Mouse (Mus musculus) brain, embryonic 14.5 days (tissue): ENCODE measurements around the gene Gm20777. TPM values are rescaled to one million over a fixed set of nuclear protein-coding genes. Genes with fewer than 3 reads are reported as not detected.
"Not testable (repeated sequence)": the region's sequence is repeated elsewhere in the genome, so short reads cannot be mapped to it uniquely, and the experiment has no call there.

ENCODE experiments used
- DNase-seq: peaks from one replicate; pipeline ENCODE4 v3.0.0-alpha.2; 2011; ENCODE audit warnings: low read depth
- polyA plus RNA-seq: library from polyadenylated mRNA; depleted of rRNA; stranded (reverse); fragments of >200 nt; gene quantifications from 2 replicates; pipeline ENCODE4 v1.2.3, GENCODE M21; 2012; rRNA removed

Gm20777 gene
- polyA plus RNA-seq = not detected in 2 replicates

DNA sequence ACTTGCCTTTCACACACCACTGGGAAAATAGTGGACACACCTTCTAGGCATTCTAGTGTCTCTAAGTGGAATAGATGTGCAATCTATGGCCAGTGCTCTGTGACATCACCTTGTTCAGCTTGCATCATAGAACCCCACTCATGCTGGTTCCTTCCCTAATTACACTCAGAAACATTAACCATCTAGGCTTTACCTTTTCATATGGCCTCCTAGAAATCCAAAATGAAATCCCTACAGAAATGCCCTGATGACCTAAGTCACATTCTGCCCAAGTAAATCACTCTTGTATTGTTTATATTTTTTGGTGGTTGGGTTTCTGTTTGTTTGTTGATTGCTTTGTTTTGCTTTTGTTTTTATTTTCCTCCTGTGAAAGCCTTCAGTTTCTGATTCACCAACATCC is at the start of gene Gm20777:
Gm20777 (minus strand) TSS at position 101 of the 400 bp plus-strand sequence.
- not testable (repeated sequence) for DNase-seq

DNA sequence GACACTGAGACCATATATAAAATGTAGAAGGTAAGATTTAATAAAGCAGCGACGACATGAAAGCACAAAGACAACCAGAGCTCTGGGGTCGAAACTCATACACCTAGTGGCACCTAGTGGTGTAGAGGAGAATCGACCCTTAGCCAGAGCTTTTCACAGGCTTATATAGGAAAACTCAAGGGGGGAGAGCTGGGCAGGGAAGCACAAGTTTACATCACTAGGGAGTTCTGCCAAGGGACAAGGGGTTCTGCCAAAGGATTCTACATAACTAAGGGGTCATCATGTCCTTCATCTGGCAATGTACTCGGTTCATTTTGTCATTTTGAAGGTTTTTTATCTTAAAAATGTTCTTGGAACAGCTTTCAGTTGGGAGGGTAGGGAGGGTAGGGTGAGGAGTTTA is 42.7 kb downstream of the Gm20777 start:
- not testable (repeated sequence) for DNase-seq

DNA sequence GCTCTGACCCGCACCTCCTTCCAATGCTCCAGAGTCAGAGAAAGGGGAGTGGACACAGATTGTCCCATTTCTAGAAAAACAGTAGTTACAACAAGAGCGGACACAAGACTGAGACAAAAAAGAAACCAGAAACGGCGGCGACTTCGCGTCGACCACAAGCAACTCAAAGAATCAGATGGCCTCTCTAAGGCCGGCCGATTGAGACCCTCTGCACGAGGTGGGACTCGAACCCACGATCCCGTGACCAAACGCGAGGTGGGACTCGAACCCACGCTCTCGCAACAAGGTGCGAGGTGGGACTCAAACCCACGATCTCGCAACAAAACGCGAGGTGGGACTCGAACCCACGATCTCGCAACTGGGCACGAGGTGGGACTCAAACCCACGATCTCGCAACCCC is 43.5 kb downstream of the Gm20777 start:
- not testable (repeated sequence) for DNase-seq

DNA sequence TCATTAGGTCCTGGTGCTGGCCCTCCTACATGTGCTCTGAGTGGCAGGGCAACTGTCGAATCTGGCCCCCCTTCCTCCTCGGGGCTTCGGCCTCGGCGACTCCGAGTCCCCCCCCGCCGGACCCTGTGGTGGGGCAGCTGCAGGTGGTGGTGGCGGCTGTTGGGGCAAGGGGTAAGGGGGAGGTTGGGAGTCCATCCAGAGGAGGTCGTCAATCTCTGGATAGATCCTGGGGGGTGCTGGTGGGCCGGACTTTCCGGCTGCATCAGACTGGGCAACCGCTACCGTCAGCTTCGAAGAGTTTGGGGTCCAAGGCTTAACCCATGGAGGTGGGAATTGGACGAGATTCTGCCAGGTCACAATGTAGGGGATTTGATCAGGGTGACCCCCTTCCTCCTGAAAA is 44.0 kb downstream of the Gm20777 start:
- not testable (repeated sequence) for DNase-seq

DNA sequence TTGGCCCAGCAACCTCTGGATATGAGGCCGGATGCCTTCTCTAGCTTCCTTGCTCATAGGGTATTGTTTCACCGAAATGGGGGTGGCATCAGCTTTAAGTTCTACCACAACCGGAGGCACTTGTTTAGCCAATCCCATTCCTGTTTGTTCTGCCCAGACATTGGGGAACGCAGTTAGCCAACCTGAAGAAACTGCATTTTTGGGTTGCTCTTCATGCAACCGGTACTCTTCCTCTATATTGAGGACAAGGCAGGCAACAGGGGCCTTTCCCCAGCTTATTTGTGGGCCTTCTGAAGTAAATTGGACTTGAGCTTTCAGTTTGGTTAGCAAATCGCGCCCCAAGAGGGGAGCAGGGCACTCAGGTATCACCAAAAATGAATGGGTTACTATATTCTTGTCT is 45.6 kb downstream of the Gm20777 start:
- not testable (repeated sequence) for DNase-seq

Other genes starting within 250 kb of the Gm20777 start
- not detected in 2 replicates for gene Gm20737, start 216.4 kb downstream of the Gm20777 start, polyA plus RNA-seq
- not detected in 2 replicates for gene Gm21775, start 199.0 kb downstream of the Gm20777 start, polyA plus RNA-seq
- not detected in 2 replicates for gene Gm21900, start 136.1 kb downstream of the Gm20777 start, polyA plus RNA-seq